Mouse (Mus musculus): ENCODE data around the gene Synj2. TPM values are rescaled to one million over a fixed set of nuclear protein-coding genes. Genes with fewer than 3 reads are reported as not detected.
A peak's percentile ranks its signal among the peaks of the same experiment; 100 is the strongest.

Synj2 gene
- polyA plus RNA-seq, 1 experiment from 2014 or later: 4.0 TPM

- 71% methylated on average over 5 of the region's 5 CpGs for WGBS
- H3K4me3 ChIP-seq (ENCODE audit: low read length): no peak overlapping the region
- no peak overlapping the region for H3K9ac ChIP-seq (replicated peaks; ENCODE audit: low read length)
- no peak for ATAC-seq (ENCODE audit: low FRiP score, low TSS enrichment)
- peaks cover 20% of the 10 kb centered on the region for H3K4me1 ChIP-seq (ENCODE audit: insufficient read depth, low read length)
- H3K36me3 ChIP-seq (ENCODE audit: insufficient read depth, low read length): peaks cover 21% of the 10 kb centered on the region
- H3K4me2 ChIP-seq (replicated peaks; ENCODE audit: low read depth, low read length): no peak overlapping the region
- no peaks in the 10 kb centered on the region for H3K9me3 ChIP-seq (ENCODE audit: low read length)
- H3K27ac ChIP-seq (ENCODE audit: low read length): no peak overlapping the region
- H3K27me3 ChIP-seq (ENCODE audit: insufficient read depth, low read length): no peaks in the 10 kb centered on the region
Measured at GRCm38 (mm10) chr17:5932161-5932560, 8.9 kb upstream of the Synj2 start.

- Histone ChIP-seq H3K4me1 (ENCODE audit: insufficient read depth, low read length) (peaks cover 20% of the 10 kb centered on the region), H3K9ac (replicated peaks; ENCODE audit: low read length) (peak overlapping the region; percentile 54), H3K4me2 (replicated peaks; ENCODE audit: low read depth, low read length) (peak overlapping the region; percentile 84), H3K9me3 (ENCODE audit: low read length) (no peaks in the 10 kb centered on the region), H3K27ac (ENCODE audit: low read length) (0 out of 2 replicates have a peak overlapping the region, but pooled peaks have one; percentile 42), H3K36me3 (ENCODE audit: insufficient read depth, low read length) (0 out of 2 replicates have a peak, but pooled peaks cover 3% of the 10 kb centered on the region), H3K4me3 (ENCODE audit: low read length) (peak overlapping the region; percentile 45), H3K27me3 (ENCODE audit: insufficient read depth, low read length) (no peaks in the 10 kb centered on the region)
- WGBS: under 1% methylated on average over 30 of the region's 30 CpGs
- peak; percentile 92 for ATAC-seq (ENCODE audit: low FRiP score, low TSS enrichment)
Measured at GRCm38 (mm10) chr17:5934554-5935324, 6.3 kb upstream of the Synj2 start.

GRCm38 (mm10) chr17:5935680-5936079 lies 5.4 kb upstream of the Synj2 start:
- H3K27me3 ChIP-seq (ENCODE audit: insufficient read depth, low read length): no peaks in the 10 kb centered on the region
- no peak overlapping the region for H3K4me2 ChIP-seq (replicated peaks; ENCODE audit: low read depth, low read length)
- H3K4me3 ChIP-seq (ENCODE audit: low read length): no peak overlapping the region
- H3K9me3 ChIP-seq (ENCODE audit: low read length): no peaks in the 10 kb centered on the region
- H3K27ac ChIP-seq (ENCODE audit: low read length): no peak overlapping the region
- H3K9ac ChIP-seq (replicated peaks; ENCODE audit: low read length): no peak overlapping the region
- WGBS: 55% methylated on average over 3 of the region's 3 CpGs
- H3K4me1 ChIP-seq (ENCODE audit: insufficient read depth, low read length): peaks cover 26% of the 10 kb centered on the region
- H3K36me3 ChIP-seq (ENCODE audit: insufficient read depth, low read length): no peaks in the 10 kb centered on the region
- ATAC-seq (ENCODE audit: low FRiP score, low TSS enrichment): no peak

GRCm38 (mm10) chr17:5936276-5936675 lies 4.8 kb upstream of the Synj2 start:
- H3K9ac ChIP-seq (replicated peaks; ENCODE audit: low read length): no peak overlapping the region
- H3K27ac ChIP-seq (ENCODE audit: low read length): no peak overlapping the region
- no peak overlapping the region for H3K4me3 ChIP-seq (ENCODE audit: low read length)
- no peaks in the 10 kb centered on the region for H3K36me3 ChIP-seq (ENCODE audit: insufficient read depth, low read length)
- H3K4me1 ChIP-seq (ENCODE audit: insufficient read depth, low read length): peaks cover 26% of the 10 kb centered on the region
- H3K27me3 ChIP-seq (ENCODE audit: insufficient read depth, low read length): no peaks in the 10 kb centered on the region
- no peak overlapping the region for H3K4me2 ChIP-seq (replicated peaks; ENCODE audit: low read depth, low read length)
- H3K9me3 ChIP-seq (ENCODE audit: low read length): no peaks in the 10 kb centered on the region
- ATAC-seq (ENCODE audit: low FRiP score, low TSS enrichment): no peak
- WGBS: 68% methylated on average over 14 of the region's 14 CpGs

GRCm38 (mm10) chr17:5937441-5937840 lies 3.6 kb upstream of the Synj2 start:
- Histone ChIP-seq H3K36me3 (ENCODE audit: insufficient read depth, low read length) (no peaks in the 10 kb centered on the region), H3K4me3 (ENCODE audit: low read length) (no peak overlapping the region), H3K27ac (ENCODE audit: low read length) (no peak overlapping the region), H3K4me1 (ENCODE audit: insufficient read depth, low read length) (peaks cover 34% of the 10 kb centered on the region), H3K27me3 (ENCODE audit: insufficient read depth, low read length) (no peaks in the 10 kb centered on the region), H3K4me2 (replicated peaks; ENCODE audit: low read depth, low read length) (no peak overlapping the region), H3K9ac (replicated peaks; ENCODE audit: low read length) (no peak overlapping the region), H3K9me3 (ENCODE audit: low read length) (no peaks in the 10 kb centered on the region)
- no peak for ATAC-seq (ENCODE audit: low FRiP score, low TSS enrichment)
- WGBS: 61% methylated on average over 2 of the region's 2 CpGs

- H3K27ac ChIP-seq (ENCODE audit: low read length): no peak overlapping the region
- no peaks in the 10 kb centered on the region for H3K27me3 ChIP-seq (ENCODE audit: insufficient read depth, low read length)
- H3K4me1 ChIP-seq (ENCODE audit: insufficient read depth, low read length): peaks cover 34% of the 10 kb centered on the region
- H3K9ac ChIP-seq (replicated peaks; ENCODE audit: low read length): no peak overlapping the region
- no peak overlapping the region for H3K4me2 ChIP-seq (replicated peaks; ENCODE audit: low read depth, low read length)
- no peaks in the 10 kb centered on the region for H3K9me3 ChIP-seq (ENCODE audit: low read length)
- H3K4me3 ChIP-seq (ENCODE audit: low read length): no peak overlapping the region
- H3K36me3 ChIP-seq (ENCODE audit: insufficient read depth, low read length): no peaks in the 10 kb centered on the region
- no peak for ATAC-seq (ENCODE audit: low FRiP score, low TSS enrichment)
- 60% methylated on average over 12 of the region's 12 CpGs for whole genome bisulfite sequencing
Measured at GRCm38 (mm10) chr17:5939871-5940270, 1.2 kb upstream of the Synj2 start.

- Histone ChIP-seq H3K4me1 (ENCODE audit: insufficient read depth, low read length) (peaks cover 25% of the 10 kb centered on the region), H3K27me3 (ENCODE audit: insufficient read depth, low read length) (no peaks in the 10 kb centered on the region), H3K4me3 (ENCODE audit: low read length) (peak overlapping the region; percentile 70), H3K27ac (ENCODE audit: low read length) (no peak overlapping the region), H3K36me3 (ENCODE audit: insufficient read depth, low read length) (no peaks in the 10 kb centered on the region), H3K9ac (replicated peaks; ENCODE audit: low read length) (peak overlapping the region; percentile 62), H3K9me3 (ENCODE audit: low read length) (no peaks in the 10 kb centered on the region), H3K4me2 (replicated peaks; ENCODE audit: low read depth, low read length) (peak overlapping the region; percentile 71)
- WGBS: under 1% methylated on average over 34 of the region's 38 CpGs
- peak; percentile 92 for ATAC-seq (ENCODE audit: low FRiP score, low TSS enrichment)
Measured at GRCm38 (mm10) chr17:5940792-5941191, 288 bp upstream of the Synj2 start.

- H3K36me3 ChIP-seq (ENCODE audit: insufficient read depth, low read length): no peaks in the 10 kb centered on the region
- H3K4me2 ChIP-seq (replicated peaks; ENCODE audit: low read depth, low read length): peak overlapping the region; percentile 71
- peaks cover 25% of the 10 kb centered on the region for H3K4me1 ChIP-seq (ENCODE audit: insufficient read depth, low read length)
- peak overlapping the region; percentile 70 for H3K4me3 ChIP-seq (ENCODE audit: low read length)
- peak overlapping the region; percentile 79; the same call in 1 of the 2 replicates for H3K9ac ChIP-seq (replicated peaks; ENCODE audit: low read length)
- no peaks in the 10 kb centered on the region for H3K27me3 ChIP-seq (ENCODE audit: insufficient read depth, low read length)
- no peaks in the 10 kb centered on the region for H3K9me3 ChIP-seq (ENCODE audit: low read length)
- WGBS: 79% methylated on average over 3 of the region's 3 CpGs
- ATAC-seq (ENCODE audit: low FRiP score, low TSS enrichment): no peak
- no peak overlapping the region for H3K27ac ChIP-seq (ENCODE audit: low read length)
Measured at GRCm38 (mm10) chr17:5942156-5942555, 1.1 kb downstream of the Synj2 start.

- 75% methylated on average over 1 of the region's 1 CpGs for WGBS
- Histone ChIP-seq H3K4me1 (ENCODE audit: insufficient read depth, low read length) (peaks cover 25% of the 10 kb centered on the region), H3K27ac (ENCODE audit: low read length) (no peak overlapping the region), H3K9me3 (ENCODE audit: low read length) (no peaks in the 10 kb centered on the region), H3K36me3 (ENCODE audit: insufficient read depth, low read length) (no peaks in the 10 kb centered on the region), H3K4me2 (replicated peaks; ENCODE audit: low read depth, low read length) (no peak overlapping the region), H3K9ac (replicated peaks; ENCODE audit: low read length) (no peak overlapping the region), H3K4me3 (ENCODE audit: low read length) (no peak overlapping the region), H3K27me3 (ENCODE audit: insufficient read depth, low read length) (no peaks in the 10 kb centered on the region)
- ATAC-seq (ENCODE audit: low FRiP score, low TSS enrichment): no peak
Measured at GRCm38 (mm10) chr17:5943053-5943452, 2.0 kb downstream of the Synj2 start.

GRCm38 (mm10) chr17:5947039-5947438 lies 6.0 kb downstream of the Synj2 start:
- no peak for ATAC-seq (ENCODE audit: low FRiP score, low TSS enrichment)
- H3K4me1 ChIP-seq (ENCODE audit: insufficient read depth, low read length): peaks cover 13% of the 10 kb centered on the region
- no peaks in the 10 kb centered on the region for H3K9me3 ChIP-seq (ENCODE audit: low read length)
- H3K36me3 ChIP-seq (ENCODE audit: insufficient read depth, low read length): no peaks in the 10 kb centered on the region
- H3K27me3 ChIP-seq (ENCODE audit: insufficient read depth, low read length): no peaks in the 10 kb centered on the region
- H3K4me3 ChIP-seq (ENCODE audit: low read length): no peak overlapping the region
- WGBS: 59% methylated on average over 3 of the region's 3 CpGs
- H3K4me2 ChIP-seq (replicated peaks; ENCODE audit: low read depth, low read length): no peak overlapping the region
- no peak overlapping the region for H3K9ac ChIP-seq (replicated peaks; ENCODE audit: low read length)
- no peak overlapping the region for H3K27ac ChIP-seq (ENCODE audit: low read length)

Data from kidney, embryonic 16.5 days (tissue).